Mouse (Mus musculus): Measurements from ENCODE around the gene Phf23. TPM values are rescaled to one million over a fixed set of nuclear protein-coding genes. Genes with fewer than 3 reads are reported as not detected.
A peak's percentile ranks its signal among the peaks of the same experiment; 100 is the strongest.

Phf23 gene
- total RNA-seq, 2 experiments from 2014 or later: 44.6 to 47.5 TPM

DNA sequence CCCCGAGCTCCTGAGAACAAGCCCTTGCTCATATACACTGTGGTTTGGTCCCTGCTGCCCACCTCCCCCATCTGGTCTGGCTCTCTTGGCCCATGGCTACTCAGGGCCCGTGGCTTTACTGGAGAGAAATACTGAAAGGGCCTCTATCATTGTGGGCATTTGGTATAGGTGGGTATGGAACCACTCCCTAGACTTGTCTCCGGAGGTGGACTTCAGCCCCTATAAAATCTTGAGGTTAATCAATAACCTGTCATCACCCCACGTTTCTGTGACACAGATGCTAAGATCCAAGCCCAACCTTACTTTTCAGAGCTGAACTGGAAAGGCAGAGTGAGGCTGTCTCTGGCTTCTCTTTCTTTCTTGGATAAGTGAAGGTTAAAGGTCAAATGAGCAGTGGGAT, 26.8 kb upstream of the Phf23 start:
- no peak for DNase-seq (ENCODE audit: low spot score in 2 of 2)
- intact Hi-C loops (cut with DNase I): no loop called here

DNA sequence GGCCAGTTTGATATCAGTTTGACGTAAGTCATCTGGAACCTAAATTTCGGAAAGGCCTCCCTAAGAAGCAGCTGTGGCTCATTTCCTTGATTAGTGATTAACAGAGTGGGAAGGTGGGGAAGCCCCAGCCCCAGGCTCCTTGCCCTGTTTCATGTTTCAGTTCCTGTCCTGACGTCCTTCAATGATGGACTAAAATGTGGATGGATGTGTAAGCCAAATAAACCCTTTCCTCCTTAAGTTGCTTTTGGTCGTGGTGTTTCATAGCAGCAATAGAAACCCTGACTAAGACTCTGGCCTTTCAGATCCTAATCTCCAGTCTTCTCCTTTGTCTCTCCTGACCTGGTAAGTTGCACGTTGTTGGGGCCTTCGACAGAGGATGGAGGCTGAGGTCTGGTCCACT, 25.4 kb upstream of the Phf23 start:
- no peak for DNase-seq (ENCODE audit: low spot score in 2 of 2)
- intact Hi-C loops (cut with DNase I): no loop called here

DNA sequence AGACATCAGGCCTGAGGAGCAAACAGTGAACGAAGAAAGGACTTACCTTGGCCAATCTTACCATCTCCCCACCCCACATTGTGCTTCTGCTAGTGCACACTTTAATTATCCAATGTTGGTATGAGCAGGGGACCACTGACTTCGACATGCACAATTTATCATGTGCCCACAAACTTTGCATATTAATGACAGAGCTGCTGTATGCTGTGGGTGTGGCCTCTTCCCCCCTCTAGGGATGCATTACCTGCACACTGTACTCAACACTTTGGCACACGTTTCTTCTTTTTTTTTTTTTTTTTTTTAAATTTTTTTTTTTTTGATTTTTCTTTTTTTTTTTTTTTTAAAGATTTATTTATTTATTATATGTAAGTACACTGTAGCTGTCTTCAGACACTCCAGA, 24.8 kb upstream of the Phf23 start:
- no peak for DNase-seq (ENCODE audit: low spot score in 2 of 2)
- intact Hi-C loops (cut with DNase I): no loop called here

DNA sequence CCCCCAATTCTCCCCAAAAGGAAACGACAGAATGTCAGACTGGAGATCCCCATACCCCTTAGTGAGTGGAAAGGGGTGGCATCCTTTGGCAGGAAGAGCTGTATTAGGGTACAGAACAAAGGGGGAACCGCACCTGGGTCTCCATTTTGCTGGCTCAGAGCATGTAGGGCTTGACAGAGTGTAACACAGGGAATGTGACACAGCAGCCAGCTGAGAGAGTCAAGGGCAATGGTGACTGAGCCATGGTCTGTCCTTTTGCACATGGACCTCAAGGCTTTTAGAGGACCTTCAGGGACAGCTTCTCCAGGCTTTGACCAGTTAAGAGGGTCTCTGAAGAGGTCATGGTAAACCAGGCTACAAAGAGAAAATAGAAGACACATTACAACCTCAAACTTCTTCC, 20.7 kb upstream of the Phf23 start:
- DNase-seq (ENCODE audit: low spot score in 2 of 2): no peak
- intact Hi-C loops (cut with DNase I): no loop called here

DNA sequence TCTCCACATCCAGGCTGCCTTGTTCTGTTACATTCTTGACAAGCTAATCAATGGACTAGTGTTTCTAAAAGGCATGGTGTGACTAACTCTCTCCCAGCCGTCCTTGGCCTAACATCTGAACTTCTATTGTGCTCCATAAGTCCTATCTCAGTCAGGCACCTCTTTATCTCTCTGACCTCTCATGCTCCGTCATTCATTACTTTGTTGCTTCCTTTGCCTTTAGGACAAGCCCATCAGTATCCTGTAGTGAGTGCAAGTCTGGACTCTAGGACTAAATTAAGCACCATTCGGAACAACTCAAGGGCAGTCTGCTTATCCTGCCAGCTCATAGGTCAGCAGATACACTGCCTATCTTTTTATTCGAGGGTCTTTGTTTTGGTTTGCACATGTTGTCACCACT, 19.3 kb upstream of the Phf23 start:
- intact Hi-C loops (cut with DNase I): no loop called here
- no peak for DNase-seq (ENCODE audit: low spot score in 2 of 2)

DNA sequence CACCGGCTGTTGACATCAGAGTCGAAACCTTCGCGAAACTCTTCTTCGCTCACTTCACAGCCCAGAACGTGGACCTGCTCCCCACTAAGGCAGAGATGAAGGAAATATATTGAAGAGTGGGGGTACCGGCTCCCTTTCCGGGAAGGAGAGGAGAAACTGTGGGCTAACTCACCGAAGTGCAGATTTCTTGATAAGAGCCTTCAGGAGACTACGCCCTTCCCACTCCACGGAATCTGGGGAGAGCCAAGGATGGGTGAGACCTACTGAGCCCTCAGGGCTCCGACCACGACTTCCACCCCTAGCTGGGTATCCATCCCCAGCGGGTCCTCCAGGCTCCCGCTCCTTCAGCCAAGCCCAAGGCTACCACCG, 15.8 kb upstream of the Phf23 start:
- no peak for DNase-seq (ENCODE audit: low spot score in 2 of 2)
- intact Hi-C loops (cut with DNase I): loop anchor here (1.0 to 5.0 kb wide), 3 partner anchors 10 to 58 kb away; partner anchors contain the start of genes Eif5a and Ybx2

DNA sequence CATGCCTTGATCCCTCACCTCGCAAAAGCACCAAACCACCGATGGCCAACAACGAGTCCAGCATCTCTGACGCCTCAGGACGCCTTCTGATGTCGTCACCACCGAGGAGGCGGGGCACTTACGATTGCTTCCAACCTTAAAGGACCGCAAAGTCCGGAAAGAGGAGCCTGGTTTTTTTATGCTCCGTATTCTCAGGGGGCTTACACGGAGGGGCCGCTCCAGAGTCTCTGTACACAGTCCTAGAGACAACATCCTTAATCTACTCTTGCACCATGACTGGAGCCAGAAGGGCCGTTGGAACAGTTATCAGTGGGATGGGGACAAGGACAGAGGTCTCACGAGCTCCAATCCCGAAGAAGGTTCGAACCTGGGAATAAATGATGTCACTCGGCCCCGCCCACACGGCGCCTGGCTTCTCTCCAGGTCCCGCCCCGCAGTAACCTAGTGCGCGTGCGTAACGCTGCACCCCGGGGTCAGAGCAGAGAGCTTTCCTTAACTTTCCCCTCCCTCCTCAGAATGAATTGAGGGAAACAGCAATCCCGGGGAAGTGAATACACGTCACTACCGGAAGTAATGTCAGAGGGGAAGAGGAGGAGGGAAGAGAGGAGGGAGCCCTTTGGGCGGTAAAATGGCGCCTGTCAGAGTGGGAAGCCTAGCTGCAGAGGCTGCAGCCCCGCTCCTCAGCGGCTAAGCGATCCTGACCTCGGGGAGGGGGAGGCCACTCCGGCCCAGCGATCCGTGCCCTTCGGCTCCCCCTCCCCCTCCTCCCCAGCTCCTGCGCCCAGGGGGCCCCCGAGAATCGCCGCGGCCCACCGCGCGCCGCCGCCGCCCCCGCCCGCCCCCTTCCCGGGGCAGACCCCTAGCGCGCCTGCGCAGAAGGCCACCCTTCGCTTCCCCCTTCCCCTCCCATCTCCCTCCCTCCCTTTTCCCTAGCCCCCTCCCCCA, 15.1 kb upstream of the Phf23 start:
- peak; percentile 98 to 99 for DNase-seq (ENCODE audit: low spot score in 2 of 2)
- intact Hi-C loops (cut with DNase I): loop anchor here (1.0 to 5.0 kb wide), 3 partner anchors 10 to 58 kb away; partner anchors contain the start of genes Eif5a and Ybx2

DNA sequence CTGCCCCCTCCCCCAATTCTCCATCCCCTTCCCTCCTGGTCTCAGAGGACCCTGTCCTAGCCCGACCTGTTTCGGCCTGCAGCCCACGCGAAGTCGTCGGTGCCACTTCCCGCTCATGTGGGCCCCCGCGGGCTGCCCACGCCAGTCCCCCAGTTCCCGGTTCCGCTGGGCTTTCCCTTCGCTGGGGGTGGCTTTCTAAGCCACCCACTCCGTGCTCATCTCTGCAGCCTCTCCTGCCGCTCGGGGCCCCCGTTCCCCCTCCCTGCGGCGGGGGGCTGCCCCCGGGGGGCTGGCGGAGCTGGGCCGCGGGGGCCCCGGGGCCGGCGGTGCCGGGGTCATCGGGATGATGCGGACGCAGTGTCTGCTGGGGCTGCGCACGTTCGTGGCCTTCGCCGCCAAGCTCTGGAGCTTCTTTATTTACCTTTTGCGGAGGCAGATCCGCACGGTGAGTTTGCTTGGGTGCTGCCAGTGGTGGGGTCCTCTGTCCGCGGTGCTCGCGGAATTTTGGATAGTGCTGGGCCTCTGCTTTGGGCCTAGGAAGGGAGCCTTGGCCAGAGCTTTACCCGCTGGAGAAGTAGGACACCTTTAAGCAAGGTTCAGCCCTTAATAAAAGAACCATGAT, 14.3 kb upstream of the Phf23 start, which contains the start of gene Ctdnep1:
Gene Ctdnep1, plus strand, starts transcription at position 16 of the 622 bp plus-strand sequence.
- DNase-seq (ENCODE audit: low spot score in 2 of 2): no peak
- intact Hi-C loops (cut with DNase I): loop anchor here (2.0 to 5.0 kb wide), 2 partner anchors 46 to 59 kb away; partner anchors contain the start of genes Eif5a and Ybx2

DNA sequence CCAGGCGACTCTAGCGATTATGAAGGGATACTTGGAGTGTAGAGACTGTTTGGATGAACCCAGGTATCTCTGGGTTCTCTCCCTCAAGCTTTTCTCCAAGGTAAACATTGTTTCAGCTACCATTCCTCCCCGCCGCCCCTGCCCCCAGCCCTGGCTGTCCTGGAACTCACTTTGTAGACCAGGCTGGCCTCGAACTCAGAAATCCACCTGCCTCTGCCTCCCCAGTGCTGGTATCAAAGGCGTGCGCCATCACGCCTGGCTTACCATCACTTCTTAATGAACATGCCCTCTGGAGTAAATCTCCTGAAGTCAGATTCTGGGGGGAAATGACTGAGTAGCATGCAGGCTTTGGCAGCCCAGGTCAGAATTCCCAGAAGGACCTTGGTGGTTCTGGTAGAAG, 13.4 kb upstream of the Phf23 start, which contains the start of gene Elp5:
Gene Elp5, minus strand, starts transcription at position 293 of the 400 bp plus-strand sequence.
- intact Hi-C loops (cut with DNase I): loop anchor here (5.0 kb wide), 1 partner anchor 60 kb away; the partner anchor contains the start of gene Eif5a
- no peak for DNase-seq (ENCODE audit: low spot score in 2 of 2)

DNA sequence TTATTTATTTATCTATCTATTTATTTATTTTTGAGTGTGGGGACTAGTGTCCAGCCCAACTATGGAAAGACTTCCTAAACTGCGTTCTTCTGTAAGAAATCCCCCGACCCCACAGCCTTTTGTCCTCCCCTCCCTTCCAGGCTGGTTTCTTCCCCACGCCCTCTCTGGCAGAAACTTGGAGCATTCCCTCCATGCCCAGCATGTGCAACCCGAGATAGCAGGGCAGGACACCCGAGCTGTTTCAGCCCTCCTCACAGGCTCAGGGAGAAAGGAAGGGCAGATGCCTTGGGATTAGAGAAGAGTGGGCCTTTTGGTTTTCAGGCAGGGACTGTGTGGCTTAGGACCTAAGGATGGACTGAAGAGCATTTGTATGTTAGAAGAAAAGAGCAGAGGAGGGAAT, 12.7 kb upstream of the Phf23 start:
- DNase-seq (ENCODE audit: low spot score in 2 of 2): no peak
- intact Hi-C loops (cut with DNase I): loop anchor here (5.0 kb wide), 1 partner anchor 61 kb away; the partner anchor contains the start of gene Eif5a

DNA sequence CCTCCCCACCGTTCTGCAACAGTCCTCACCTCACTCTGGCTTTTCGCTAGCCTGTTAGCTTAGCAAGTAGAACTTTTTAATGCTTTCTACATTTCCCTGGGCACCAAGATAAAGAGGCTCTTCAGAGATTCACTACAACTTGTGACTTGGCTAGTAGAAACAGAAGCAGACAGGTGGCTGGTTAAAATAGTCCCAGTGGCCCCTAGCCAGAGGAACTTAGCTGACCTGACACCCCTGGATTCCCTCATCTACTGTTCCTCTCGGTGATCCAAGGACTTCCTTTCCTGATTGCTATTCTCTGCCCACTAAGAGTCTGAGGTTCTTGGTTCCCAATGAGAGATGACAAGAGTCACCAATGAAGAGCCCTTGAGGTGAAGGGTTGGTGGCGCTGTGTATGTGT, 12.2 kb upstream of the Phf23 start:
- no peak for DNase-seq (ENCODE audit: low spot score in 2 of 2)
- intact Hi-C loops (cut with DNase I): loop anchor here (5.0 kb wide), 1 partner anchor 61 kb away; the partner anchor contains the start of gene Eif5a

DNA sequence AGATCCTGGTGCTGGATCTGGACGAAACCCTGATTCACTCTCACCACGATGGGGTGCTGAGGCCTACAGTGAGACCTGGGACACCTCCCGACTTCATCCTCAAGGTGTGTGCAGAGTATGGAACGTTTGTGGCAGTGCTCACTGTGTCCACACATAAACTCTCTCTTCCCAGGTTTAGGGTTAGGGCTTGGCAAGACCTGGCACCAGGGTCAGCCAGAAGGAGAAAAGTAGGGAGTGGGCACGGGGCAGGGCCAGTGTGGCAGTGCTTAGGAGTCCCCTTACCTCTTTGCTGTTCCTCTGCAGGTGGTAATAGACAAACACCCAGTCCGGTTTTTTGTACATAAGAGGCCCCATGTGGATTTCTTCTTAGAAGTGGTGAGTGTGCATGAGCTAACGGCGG, 11.1 kb upstream of the Phf23 start:
- intact Hi-C loops (cut with DNase I): loop anchor here (5.0 kb wide), 1 partner anchor 62 kb away; the partner anchor contains the start of gene Eif5a
- DNase-seq (ENCODE audit: low spot score in 2 of 2): no peak

DNA sequence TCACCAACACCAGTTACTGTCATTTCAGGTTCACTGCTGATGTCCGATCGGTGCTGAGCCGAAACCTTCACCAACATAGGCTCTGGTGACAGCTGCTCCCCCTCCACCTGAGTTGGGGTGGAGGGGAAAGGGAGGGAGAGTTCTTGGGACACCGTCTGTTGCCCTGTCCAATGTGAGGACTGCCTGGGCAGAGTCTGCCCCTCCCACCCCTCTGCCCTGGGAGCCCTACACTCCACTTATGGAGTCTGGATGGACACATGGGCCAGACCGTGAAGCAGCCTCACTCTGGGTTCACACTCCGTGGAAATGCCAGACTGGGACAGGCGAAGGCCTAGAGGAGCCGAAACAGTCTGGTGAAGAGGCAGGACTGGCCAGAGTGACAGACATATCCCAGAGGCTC, 5.6 kb upstream of the Phf23 start:
- intact Hi-C loops (cut with DNase I): loop anchor here (1.0 kb wide), 1 partner anchor 10 kb away; no protein-coding TSS in a partner anchor
- no peak for DNase-seq (ENCODE audit: low spot score in 2 of 2)

DNA sequence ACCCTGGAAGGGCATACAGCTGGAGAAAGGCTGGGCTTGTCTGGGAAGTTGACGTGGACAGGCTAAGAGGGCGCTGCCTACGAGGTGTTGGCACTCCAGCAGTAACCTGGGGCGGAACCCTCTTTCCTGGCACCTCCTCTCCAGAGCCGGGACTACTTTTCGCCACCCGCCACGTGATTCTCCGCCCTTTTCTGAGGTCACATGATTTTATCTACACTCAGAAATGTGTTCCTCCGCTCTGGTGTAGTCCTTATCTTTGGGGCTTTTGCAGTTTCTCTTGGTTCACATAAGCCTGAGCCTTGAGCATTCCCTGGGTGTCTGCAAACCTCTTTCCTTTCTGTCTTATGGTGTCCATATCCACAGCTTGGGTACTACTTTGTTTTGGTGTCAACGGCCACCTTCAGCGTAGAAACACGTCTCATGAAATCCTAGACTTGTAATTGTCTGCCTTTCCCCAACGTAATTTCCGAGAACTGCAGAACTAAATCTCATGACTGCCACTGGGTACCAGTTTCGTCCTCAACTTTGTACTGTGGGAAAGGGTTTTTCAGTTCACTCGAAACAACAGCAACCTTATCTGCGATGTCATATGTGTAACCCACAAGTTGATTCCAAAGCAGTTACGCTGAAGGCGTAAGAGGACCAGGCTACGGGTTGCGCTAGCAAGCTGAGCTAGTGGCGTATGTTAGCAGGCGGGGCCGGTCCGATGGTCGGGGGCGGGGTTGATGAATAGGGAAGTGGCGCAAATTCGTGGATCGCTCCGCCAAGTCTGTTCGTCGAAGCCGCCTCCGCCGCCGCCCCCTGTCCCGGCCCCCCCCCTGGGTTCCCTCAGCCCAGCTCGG, 4.5 kb upstream of the Phf23 start, which contains the start of gene Gabarap:
Gene Gabarap, plus strand, starts transcription at position 294 of the 842 bp plus-strand sequence.
- intact Hi-C loops (cut with DNase I): loop anchor here (1.0 kb wide), 1 partner anchor 11 kb away; no protein-coding TSS in a partner anchor
- DNase-seq (ENCODE audit: low spot score in 2 of 2): peak; percentile 95 to 97

DNA sequence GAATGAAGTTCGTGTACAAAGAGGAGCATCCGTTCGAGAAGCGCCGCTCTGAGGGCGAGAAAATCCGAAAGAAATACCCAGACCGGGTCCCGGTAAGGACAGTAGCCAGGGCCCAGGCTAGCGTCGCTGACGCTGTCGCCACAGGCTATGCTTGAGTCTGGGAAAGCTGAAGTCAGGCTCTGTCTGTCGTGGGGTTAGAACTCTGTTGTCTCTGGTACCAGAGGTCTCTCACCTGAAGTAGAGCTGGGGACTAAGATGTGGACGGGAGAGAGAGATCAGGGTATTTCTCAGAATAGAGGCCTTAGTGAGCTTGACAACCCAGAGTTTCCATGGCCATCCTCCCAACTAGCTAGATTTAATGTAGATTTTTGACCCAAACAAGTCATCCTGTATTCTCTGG, 3.9 kb upstream of the Phf23 start:
- no peak for DNase-seq (ENCODE audit: low spot score in 2 of 2)
- intact Hi-C loops (cut with DNase I): no loop called here

DNA sequence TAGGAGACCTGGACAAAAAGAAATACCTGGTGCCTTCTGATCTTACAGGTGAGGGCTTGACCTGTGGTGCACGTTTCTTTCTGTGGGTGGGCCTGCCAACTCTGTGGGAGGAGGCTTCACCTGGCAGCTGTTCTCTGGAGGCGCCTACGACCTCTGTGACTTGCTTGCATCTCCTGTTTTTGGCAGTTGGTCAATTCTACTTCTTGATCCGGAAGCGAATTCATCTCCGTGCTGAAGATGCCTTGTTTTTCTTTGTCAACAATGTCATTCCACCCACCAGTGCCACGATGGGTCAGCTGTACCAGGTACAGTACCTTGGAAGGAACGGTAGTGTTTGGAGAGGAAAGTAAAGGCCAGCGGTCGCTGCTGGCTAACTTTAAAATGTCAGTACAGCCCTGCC, 3.2 kb upstream of the Phf23 start:
- intact Hi-C loops (cut with DNase I): no loop called here
- no peak for DNase-seq (ENCODE audit: low spot score in 2 of 2)

DNA sequence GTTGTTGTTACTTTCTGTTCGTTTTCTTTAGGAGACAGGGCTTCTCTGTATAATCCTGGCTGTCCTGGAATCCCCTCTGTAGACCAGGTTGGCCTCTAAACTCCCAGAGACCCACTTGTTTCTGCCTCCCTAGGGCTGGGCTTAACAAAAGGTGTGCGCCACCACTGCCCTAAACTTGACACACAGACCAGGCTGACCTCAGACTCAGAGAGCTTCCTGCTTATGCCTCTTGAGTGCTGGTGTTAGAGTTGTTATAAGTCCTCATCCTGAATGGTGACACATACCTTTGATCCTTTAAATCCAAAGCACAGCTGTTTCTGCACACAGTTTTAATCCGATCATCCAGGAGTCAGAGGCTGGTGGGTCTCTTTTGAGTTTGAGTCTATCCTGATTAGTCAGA, 2.6 kb upstream of the Phf23 start:
- no peak for DNase-seq (ENCODE audit: low spot score in 2 of 2)
- intact Hi-C loops (cut with DNase I): no loop called here

DNA sequence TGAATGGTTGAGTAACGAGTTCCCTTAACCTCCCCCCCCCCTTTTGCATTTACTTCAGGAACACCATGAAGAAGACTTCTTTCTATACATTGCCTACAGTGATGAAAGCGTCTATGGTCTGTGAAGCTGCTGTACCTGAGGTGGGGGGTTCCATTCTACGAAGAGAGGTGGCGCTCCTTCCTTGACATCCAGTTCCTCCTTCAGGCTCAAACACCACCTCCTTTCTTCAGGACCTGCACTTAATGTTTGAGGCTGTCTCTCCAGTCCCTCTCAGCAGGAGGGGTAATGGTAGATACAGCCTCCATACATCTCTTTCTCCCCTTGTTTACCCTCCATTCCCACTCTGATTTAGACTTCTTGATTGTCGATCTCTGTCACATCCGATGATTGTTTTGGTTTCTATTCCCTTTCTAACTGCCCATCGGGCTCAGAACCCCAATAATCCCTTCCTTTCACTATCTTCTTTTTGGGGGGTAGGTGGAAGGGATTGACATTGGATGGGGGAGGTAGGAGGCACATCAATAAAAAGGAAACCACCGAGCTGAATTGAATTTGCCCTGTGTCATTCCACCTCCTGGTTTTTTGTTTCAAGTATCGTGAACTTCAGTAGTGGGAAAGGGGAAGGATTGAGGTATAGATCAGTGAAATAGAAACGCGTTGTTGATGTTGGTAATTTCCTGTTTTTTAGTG, 1.0 kb upstream of the Phf23 start:
- intact Hi-C loops (cut with DNase I): no loop called here
- no peak for DNase-seq (ENCODE audit: low spot score in 2 of 2)

All from left cerebral cortex, postnatal 25 days (tissue).